8 mouse cellular contexts compared by ENCODE assay signal in the genomic region with DNA sequence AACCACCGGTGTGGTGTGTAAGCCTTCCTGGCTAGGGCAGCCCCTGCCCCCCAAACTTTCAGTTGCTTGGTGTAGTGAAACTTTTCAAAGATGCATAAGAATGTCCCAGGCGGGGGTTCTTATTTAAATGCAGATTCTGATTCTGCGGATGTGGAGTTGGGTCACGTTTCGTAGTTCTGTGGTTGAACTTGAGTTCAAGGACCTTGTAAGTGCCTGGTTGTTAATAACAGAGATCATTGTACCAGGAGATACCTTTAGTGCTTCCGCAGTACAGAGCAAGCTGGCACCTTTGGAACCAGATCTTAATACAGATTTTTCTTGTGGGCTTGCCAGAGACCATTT. TPM values are rescaled to one million over a fixed set of nuclear protein-coding genes. Genes with fewer than 3 reads are reported as not detected.
DNase-seq lines count a peak whose midpoint lies in the region; ATAC-seq and TF ChIP-seq lines count a peak whose summit lies in the region.

No protein-coding gene starts in this region.

- no peaks in the 10 kb centered on the region for H3K9me3 ChIP-seq in heart, embryonic 12.5 days (replicated peaks)
- no peaks in the 10 kb centered on the region for H3K9me3 ChIP-seq in E14TG2a.4 (ENCODE audit: low read length)
- H3K9me3 ChIP-seq in forebrain, embryonic 15.5 days, result no peaks in the 10 kb centered on the region
- no peaks in the 10 kb centered on the region for H3K9me3 ChIP-seq in lung, embryonic 16.5 days (ENCODE audit: control insufficient read depth, low read length)

- no peaks in the 10 kb centered on the region for H3K36me3 ChIP-seq in heart, embryonic 12.5 days
- H3K36me3 ChIP-seq in E14TG2a.4 (ENCODE audit: insufficient read depth, low read length), result peaks cover 20% of the 10 kb centered on the region
- no peaks in the 10 kb centered on the region for H3K36me3 ChIP-seq in forebrain, embryonic 15.5 days
- H3K36me3 ChIP-seq in lung, embryonic 16.5 days (ENCODE audit: control insufficient read depth, insufficient read depth, low read length), result no peaks in the 10 kb centered on the region

- no peaks in the 10 kb centered on the region for H3K27me3 ChIP-seq in heart, embryonic 12.5 days (replicated peaks)
- no peaks in the 10 kb centered on the region for H3K27me3 ChIP-seq in E14TG2a.4 (ENCODE audit: insufficient read depth, low read length)
- no peaks in the 10 kb centered on the region for H3K27me3 ChIP-seq in forebrain, embryonic 15.5 days
- H3K27me3 ChIP-seq in lung, embryonic 16.5 days (ENCODE audit: control insufficient read depth, insufficient read depth, low read depth, low read length), result no peaks in the 10 kb centered on the region

- H3K4me1 ChIP-seq in heart, embryonic 12.5 days (replicated peaks), result peaks cover 21% of the 10 kb centered on the region; the same call in 1 of the 2 replicates
- H3K4me1 ChIP-seq in E14TG2a.4 (replicated peaks; ENCODE audit: low read depth, low read length), result peaks cover 56% of the 10 kb centered on the region
- peaks cover 18% of the 10 kb centered on the region for H3K4me1 ChIP-seq in forebrain, embryonic 15.5 days
- H3K4me1 ChIP-seq in lung, embryonic 16.5 days (replicated peaks; ENCODE audit: control insufficient read depth, insufficient read depth, low read length), result peaks cover 10% of the 10 kb centered on the region; the same call in 1 of the 2 replicates

- peak overlapping the region; percentile 73 for H3K4me2 ChIP-seq in heart, embryonic 12.5 days
- peak overlapping the region; percentile 81 for H3K4me2 ChIP-seq in forebrain, embryonic 15.5 days (replicated peaks)
- H3K4me2 ChIP-seq in lung, embryonic 16.5 days (ENCODE audit: low read depth, low read length), result peak overlapping the region; percentile 80

- no peak for ATAC-seq in heart, embryonic 12.5 days (ENCODE audit: insufficient number of reproducible peaks, low FRiP score)
- ATAC-seq in forebrain, embryonic 15.5 days (replicated peaks), result no peak
- no peak for ATAC-seq in lung, embryonic 16.5 days (ENCODE audit: low read depth)

- peak overlapping the region; percentile 86 for H3K9ac ChIP-seq in heart, embryonic 12.5 days
- H3K9ac ChIP-seq in forebrain, embryonic 15.5 days (replicated peaks), result peak overlapping the region; percentile 61
- H3K9ac ChIP-seq in lung, embryonic 16.5 days (ENCODE audit: low read length), result peak overlapping the region; percentile 83

- no peak for DNase-seq in heart, postnatal 10 days
- no peak for DNase-seq in ovary, adult 18-20 months (ENCODE audit: low spot score)
- DNase-seq in left cerebral cortex, adult 11 months (ENCODE audit: low spot score), result no peak
- no peak for DNase-seq in gastrocnemius, postnatal 14 days

- H3K27ac ChIP-seq in heart, embryonic 12.5 days (ENCODE audit: poor library complexity, severe bottlenecking), result peak overlapping the region; percentile 85
- no peak overlapping the region for H3K27ac ChIP-seq in forebrain, embryonic 15.5 days (replicated peaks)
- H3K27ac ChIP-seq in lung, embryonic 16.5 days (ENCODE audit: low read length), result peak overlapping the region; percentile 64

- 12% methylated on average over 6 of the region's 6 CpGs for WGBS in heart, embryonic 12.5 days
- WGBS in forebrain, embryonic 15.5 days, result 7% methylated on average over 6 of the region's 6 CpGs
- 10% methylated on average over 6 of the region's 6 CpGs for WGBS in lung, embryonic 16.5 days

- H3K4me3 ChIP-seq in heart, embryonic 12.5 days, result peak overlapping the region; percentile 83
- peak overlapping the region; percentile 95 for H3K4me3 ChIP-seq in E14TG2a.4 (replicated peaks; ENCODE audit: low read length)
- H3K4me3 ChIP-seq in forebrain, embryonic 15.5 days, result peak overlapping the region; percentile 70
- peak overlapping the region; percentile 76 for H3K4me3 ChIP-seq in lung, embryonic 16.5 days (ENCODE audit: low read length)

- intact Hi-C loops in heart, postnatal 10 days (cut with DNase I), result loop anchor here (10.0 kb wide), 1 partner anchor 1245 kb away; no protein-coding TSS in a partner anchor
- intact Hi-C loops in gastrocnemius, postnatal 14 days (cut with DNase I; ENCODE audit: low total_unique reads), result no loop called here

- no peak for TF ChIP-seq CTCF in E14TG2a.4 (conservative IDR thresholded peaks at IDR 0.05; ENCODE audit: low read length)

RNA-seq across cellular contexts. Expression of a gene that starts 0.9 kb away (rescaled TPM):
- polyA plus RNA-seq in heart, embryonic 12.5 days (2016; fragmentation: Nextera tagmentation; extraction: Ambion mirVana), result 60.5 and 61.7 TPM in 2 replicates
- 10 to 100 TPM; 25.7 to 28.7 TPM for total RNA-seq in heart, postnatal 10 days (2021)
- polyA plus RNA-seq in forebrain, embryonic 15.5 days (2015; fragmentation: Nextera tagmentation; extraction: Ambion mirVana), result 25.1 and 26.6 TPM in 2 replicates
- 52.3 and 54.9 TPM in 2 replicates for polyA plus RNA-seq in lung, embryonic 16.5 days (2015; fragmentation: Nextera tagmentation; extraction: Ambion mirVana)
- total RNA-seq in gastrocnemius, postnatal 14 days (2021), result 10 to 100 TPM; 16.3 to 16.9 TPM
